Mouse (Mus musculus) stomach, postnatal 0 days (tissue): ENCODE measurements around the gene Ppp2r5a. TPM values are rescaled to one million over a fixed set of nuclear protein-coding genes. Genes with fewer than 3 reads are reported as not detected.
"Not testable (repeated sequence)": the region's sequence is repeated elsewhere in the genome, so short reads cannot be mapped to it uniquely, and the experiment has no call there.

Experiments
- ATAC-seq: fragments of 200-750 bp; cut with Nextera tagmentation; 2 replicates; pipeline ENCODE4 v1.8.0; 2017; ENCODE audit not compliant: low FRiP score, low TSS enrichment
- DNase-seq: peaks from one replicate; pipeline ENCODE4 v3.0.0-alpha.2; 2016; ENCODE audit warnings: low spot score
- H3K27ac ChIP-seq: fragments of 300-500 bp; sonication (generic); replicated peaks from 2 replicates; pipeline ENCODE4 v1.5.1; 2014; ENCODE audit warnings: mild to moderate bottlenecking, control low read depth
- H3K27me3 ChIP-seq: fragments of 300-500 bp; sonication (generic); 2 replicates; pipeline ENCODE4 v1.6.1; 2014; ENCODE audit warnings: low read length; ENCODE audit not compliant: control insufficient read depth, insufficient read depth
- H3K36me3 ChIP-seq: fragments of 300-500 bp; sonication (generic); 2 replicates; pipeline ENCODE4 v1.6.1; 2014; ENCODE audit warnings: low read length, mixed read lengths; ENCODE audit not compliant: control insufficient read depth, insufficient read depth
- H3K4me1 ChIP-seq: fragments of 300-500 bp; sonication (generic); replicated peaks from 2 replicates; pipeline ENCODE4 v1.6.1; 2014; ENCODE audit warnings: antibody characterized with exemption; ENCODE audit not compliant: control insufficient read depth, insufficient read depth
- H3K4me2 ChIP-seq: fragments of 300-500 bp; sonication (generic); replicated peaks from 2 replicates; pipeline ENCODE4 v1.6.1; 2014; ENCODE audit warnings: low read depth, mild to moderate bottlenecking, control low read depth, moderate library complexity
- H3K4me3 ChIP-seq: fragments of 300-500 bp; sonication (generic); 2 replicates; pipeline ENCODE4 v1.5.1; 2014; ENCODE audit warnings: low read depth, low read length, control low read depth
- H3K9ac ChIP-seq: fragments of 300-500 bp; sonication (generic); 2 replicates; pipeline ENCODE4 v1.6.1; 2014; ENCODE audit warnings: mild to moderate bottlenecking, low read length, control low read depth, mixed read lengths
- H3K9me3 ChIP-seq: fragments of 300-500 bp; sonication (generic); 2 replicates; pipeline ENCODE4 v1.6.1; 2016; ENCODE audit warnings: low read length; ENCODE audit not compliant: control insufficient read depth
- CTCF ChIP-seq: IDR thresholded peaks from 2 replicates; pipeline ENCODE4 v1.5.1; 2016; ENCODE audit warnings: antibody characterized with exemption, low read depth, mild to moderate bottlenecking, moderate library complexity
- EP300 ChIP-seq: optimal IDR thresholded peaks from 2 replicates; pipeline ENCODE3; 2016; ENCODE audit warnings: antibody characterized with exemption
- WGBS: fragments of 180-500 bp; shearing (Covaris S2); extraction: QIAGEN DNeasy Blood & Tissue Kit; methylation state at CpG from one replicate; pipeline ENCODE4 v1.1.7; 2014; 5-methylcytosine and 5-hydroxymethylcytosine counted together
- polyA plus RNA-seq: library from polyadenylated mRNA; unstranded; fragments of >200 nt; fragmentation: Nextera tagmentation; extraction: Ambion mirVana; gene quantifications from 2 replicates; pipeline ENCODE4 v1.2.1, GENCODE M21; 2015

The Ppp2r5a gene
- polyA plus RNA-seq, 1 experiment from 2014 or later, result 28.4 TPM

DNA sequence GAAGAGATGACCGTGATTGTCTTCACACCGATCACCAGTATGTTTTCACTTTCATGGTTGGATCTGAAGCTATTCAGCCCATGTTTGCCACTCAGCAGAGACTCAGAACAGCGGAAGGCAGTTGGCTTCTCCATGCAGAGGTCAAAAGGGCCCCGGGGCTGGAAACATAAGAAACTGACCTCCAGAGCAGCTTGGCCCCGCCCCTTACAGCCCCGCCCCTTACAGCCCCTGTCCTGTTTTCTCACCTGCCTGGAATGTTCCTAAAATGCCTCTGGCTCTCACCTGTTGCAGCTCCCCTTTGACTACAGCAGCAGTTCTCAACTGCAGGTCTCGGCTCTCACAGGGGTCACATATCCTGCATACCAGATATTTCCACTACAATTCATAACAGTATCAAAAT is 29.5 kb upstream of the Ppp2r5a start:
- DNase-seq (no peak), ATAC-seq (no peak)
- Histone ChIP-seq H3K4me2 (peak overlapping the region; percentile 23; the same call in 1 of the 2 replicates), H3K9me3 (no peaks in the 10 kb centered on the region), H3K27ac (no peak overlapping the region), H3K4me1 (peaks cover 4% of the 10 kb centered on the region; the same call in 1 of the 2 replicates), H3K36me3 (no peaks in the 10 kb centered on the region), H3K27me3 (no peaks in the 10 kb centered on the region), H3K9ac (no peak overlapping the region), H3K4me3 (no peak overlapping the region)
- 25% methylated on average over 7 of the region's 7 CpGs for WGBS
- TF ChIP-seq EP300 (no peak), CTCF (no peak)

DNA sequence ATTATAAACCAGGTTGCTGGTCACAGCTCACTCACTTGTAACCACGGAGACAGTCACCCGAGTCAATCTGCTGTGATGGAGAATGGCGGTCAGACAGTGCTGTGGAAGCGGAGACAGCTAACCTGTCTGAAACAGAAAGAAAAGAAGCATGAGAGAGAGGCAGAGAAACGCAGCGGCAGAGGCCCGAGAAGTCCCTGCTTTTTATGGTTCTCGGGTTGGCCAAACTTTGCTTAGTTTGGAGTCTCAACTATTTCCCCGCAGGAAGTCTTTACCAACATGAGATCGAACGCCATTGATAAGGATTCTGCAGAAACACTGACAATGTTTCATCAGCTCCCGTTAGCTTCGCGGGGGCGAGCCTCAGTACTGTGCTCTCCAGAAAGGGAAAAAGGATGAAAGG is 29.0 kb upstream of the Ppp2r5a start:
- Histone ChIP-seq H3K27ac (no peak overlapping the region), H3K9ac (no peak overlapping the region), H3K9me3 (no peaks in the 10 kb centered on the region), H3K4me3 (no peak overlapping the region), H3K4me2 (no peak overlapping the region; the same call in 1 of the 2 replicates), H3K4me1 (peaks cover 4% of the 10 kb centered on the region; the same call in 1 of the 2 replicates), H3K36me3 (no peaks in the 10 kb centered on the region), H3K27me3 (no peaks in the 10 kb centered on the region)
- DNase-seq (no peak), ATAC-seq (no peak)
- WGBS, result 62% methylated on average over 15 of the region's 15 CpGs
- no peak for TF ChIP-seq CTCF
- no peak for TF ChIP-seq EP300

DNA sequence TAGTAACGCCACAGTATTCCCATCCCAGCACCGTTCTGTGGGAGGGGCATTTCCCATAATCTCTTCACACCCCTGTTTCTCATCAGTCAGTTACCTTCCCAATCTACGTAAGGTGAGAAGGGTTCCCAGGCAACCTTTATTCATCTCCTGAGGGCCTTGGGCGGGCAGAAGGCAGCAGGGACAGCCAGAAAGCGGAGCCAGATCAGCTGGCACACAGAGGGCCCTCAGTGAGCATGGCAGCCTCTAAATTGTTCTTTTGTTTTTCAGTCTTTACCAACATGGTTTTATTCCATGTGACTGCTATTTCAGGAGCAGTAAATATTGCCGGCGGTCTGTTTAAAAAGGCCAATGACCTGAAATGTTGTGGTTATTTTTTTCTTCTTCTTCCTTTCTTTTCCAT is 27.0 kb upstream of the Ppp2r5a start:
- WGBS, result 67% methylated on average over 7 of the region's 7 CpGs
- Histone ChIP-seq H3K9me3 (no peaks in the 10 kb centered on the region), H3K4me3 (no peak overlapping the region)

DNA sequence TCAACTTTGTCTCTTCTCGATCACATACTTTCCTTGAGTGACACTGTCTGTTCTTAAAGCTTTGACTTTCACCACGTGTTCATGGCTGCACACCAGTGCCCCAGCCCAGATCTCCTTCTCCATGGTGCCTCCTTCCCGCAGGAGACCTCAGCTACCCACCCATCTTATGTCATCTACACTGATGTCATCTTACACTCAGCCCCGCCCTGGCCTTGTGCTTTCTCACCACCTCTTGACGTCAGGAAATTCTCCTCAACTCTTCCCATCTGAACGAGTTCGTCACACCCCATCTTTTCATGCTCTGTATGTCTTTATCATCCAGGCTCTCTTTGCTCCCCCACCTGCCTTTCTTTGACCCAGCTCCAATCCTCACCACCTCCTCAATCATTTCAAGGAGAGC is 22.8 kb upstream of the Ppp2r5a start:
- Histone ChIP-seq H3K27ac (no peak overlapping the region), H3K4me1 (no peaks in the 10 kb centered on the region; the same call in 1 of the 2 replicates), H3K9me3 (no peaks in the 10 kb centered on the region), H3K4me3 (no peak overlapping the region), H3K9ac (no peak overlapping the region), H3K36me3 (no peaks in the 10 kb centered on the region), H3K27me3 (no peaks in the 10 kb centered on the region), H3K4me2 (no peak overlapping the region)
- ATAC-seq (0 out of 2 replicates have a peak, but pooled peaks have one; percentile 38), DNase-seq (no peak)
- 55% methylated on average over 7 of the region's 7 CpGs for WGBS
- no peak for TF ChIP-seq EP300

More for the DNA sequence above, 27.0 kb upstream of the Ppp2r5a start:
- no peaks in the 10 kb centered on the region for H3K36me3 ChIP-seq
- H3K4me1 ChIP-seq, result peaks cover 2% of the 10 kb centered on the region; the same call in 1 of the 2 replicates
- no peak overlapping the region for H3K9ac ChIP-seq
- H3K27ac ChIP-seq, result no peak overlapping the region
- H3K27me3 ChIP-seq, result no peaks in the 10 kb centered on the region
- H3K4me2 ChIP-seq, result no peak overlapping the region
- TF ChIP-seq CTCF (no peak), EP300 (no peak)
- ATAC-seq (no peak), DNase-seq (no peak)

DNA sequence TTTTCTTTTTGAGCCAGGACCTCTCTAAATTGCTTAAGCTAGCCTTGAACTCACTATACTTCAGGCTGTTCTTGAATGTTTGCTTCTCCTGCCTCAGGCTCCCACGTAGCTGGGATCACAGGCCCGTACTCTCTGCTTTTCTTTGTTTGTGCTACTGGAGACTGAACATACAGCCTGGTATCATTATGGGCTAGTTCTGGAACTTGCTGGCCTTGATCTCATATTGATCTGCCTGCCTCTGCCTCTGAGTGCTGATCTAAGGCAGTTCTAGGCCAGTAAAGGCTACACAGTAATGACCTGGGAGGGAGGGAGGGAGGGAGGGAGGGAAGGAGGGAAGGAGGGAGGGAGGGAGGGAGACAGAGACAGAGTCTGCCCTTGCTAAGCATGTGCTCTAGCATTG is 20.1 kb upstream of the Ppp2r5a start:
- Histone ChIP-seq H3K9me3 (no peaks in the 10 kb centered on the region), H3K36me3 (no peaks in the 10 kb centered on the region), H3K27ac (no peak overlapping the region), H3K4me1 (peaks cover 3% of the 10 kb centered on the region), H3K27me3 (no peaks in the 10 kb centered on the region), H3K4me2 (no peak overlapping the region), H3K9ac (no peak overlapping the region), H3K4me3 (no peak overlapping the region)
- 61% methylated on average over 2 of the region's 2 CpGs for WGBS
- no peak for ATAC-seq
- DNase-seq, result no peak
- TF ChIP-seq EP300 (no peak), CTCF (no peak)

DNA sequence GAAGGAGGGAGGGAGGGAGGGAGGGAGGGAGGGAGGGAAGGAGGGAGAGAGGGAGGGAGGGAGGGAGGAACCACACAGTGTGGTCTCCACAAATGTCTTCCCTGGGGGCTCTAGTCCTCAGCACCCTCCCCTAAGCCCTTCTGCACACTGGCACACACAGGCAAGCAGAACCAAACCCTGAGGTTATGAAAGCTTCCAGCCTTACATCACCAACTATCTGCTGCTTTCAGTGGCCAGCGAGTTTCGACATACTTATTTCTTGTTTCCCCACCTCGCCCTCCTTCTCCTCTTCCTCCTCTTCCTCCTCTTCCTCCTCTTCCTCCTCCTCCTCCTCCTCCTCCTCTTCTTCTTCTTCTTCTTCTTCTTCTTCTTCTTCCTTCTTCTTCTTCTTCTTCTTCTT is 19.6 kb upstream of the Ppp2r5a start:
- H3K4me3 ChIP-seq, DNase-seq, H3K4me2 ChIP-seq, H3K36me3 ChIP-seq, H3K9me3 ChIP-seq, H3K27me3 ChIP-seq, H3K27ac ChIP-seq, H3K9ac ChIP-seq, ATAC-seq, H3K4me1 ChIP-seq: not testable (repeated sequence)
- WGBS, result 57% methylated on average over 3 of the region's 3 CpGs
